Mouse (Mus musculus) central nervous system, embryonic 18 days (tissue): Measurements from ENCODE around the gene Gm7137. TPM values are rescaled to one million over a fixed set of nuclear protein-coding genes. Genes with fewer than 3 reads are reported as not detected.

Source experiments
- polyA plus RNA-seq: library from polyadenylated mRNA; depleted of rRNA; stranded (reverse); fragments of >200 nt; gene quantifications from 2 replicates; pipeline ENCODE4 v1.2.3, GENCODE M21; 2012; rRNA removed

Gm7137 gene
- polyA plus RNA-seq, result not detected in 2 replicates

DNA sequence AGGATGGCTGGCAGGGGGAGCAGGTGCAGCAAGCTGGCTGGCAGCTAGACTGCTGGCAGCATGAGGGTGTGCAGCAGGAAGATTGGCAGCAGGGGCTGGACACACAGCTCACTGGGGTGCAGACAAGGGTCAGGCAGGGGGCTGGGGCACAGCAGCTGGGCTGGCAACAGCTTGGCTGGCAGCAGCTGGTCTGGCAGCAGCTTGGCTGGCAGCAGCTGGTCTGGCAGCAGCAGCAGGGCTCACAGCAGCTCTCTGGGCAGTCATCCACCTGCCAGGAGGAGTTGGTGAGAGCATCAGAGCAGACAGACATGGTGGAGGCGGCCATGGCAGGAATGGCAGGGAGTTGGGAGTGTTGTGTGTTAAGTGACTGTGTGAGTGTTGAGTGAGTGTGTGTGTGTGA, at the start of gene Gm7137:
Gene Gm7137, minus strand, starts transcription at position 325 of the 400 bp plus-strand sequence.

DNA sequence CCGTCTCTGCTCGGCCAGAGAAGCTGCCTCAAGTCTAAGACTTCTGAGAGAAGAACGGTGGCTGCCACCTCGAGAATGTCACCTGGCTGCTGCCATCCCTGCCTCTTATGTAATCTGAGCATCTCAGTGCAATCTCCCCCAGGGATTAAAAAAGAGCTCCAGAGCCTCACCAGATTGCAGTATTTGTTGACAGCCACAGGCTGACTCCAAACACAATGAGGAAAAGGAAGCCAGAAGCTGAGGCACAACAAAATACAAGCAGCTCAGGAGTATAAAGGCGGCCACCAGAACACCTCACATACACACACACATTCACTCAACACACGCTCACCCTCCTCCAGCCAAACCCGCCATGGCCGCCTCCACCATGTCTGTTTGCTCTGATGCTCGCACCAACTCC, 47.6 kb upstream of the Gm7137 start, which contains the start of gene Krtap10-10:
Gene Krtap10-10, plus strand, starts transcription at position 301 of the 400 bp plus-strand sequence.

DNA sequence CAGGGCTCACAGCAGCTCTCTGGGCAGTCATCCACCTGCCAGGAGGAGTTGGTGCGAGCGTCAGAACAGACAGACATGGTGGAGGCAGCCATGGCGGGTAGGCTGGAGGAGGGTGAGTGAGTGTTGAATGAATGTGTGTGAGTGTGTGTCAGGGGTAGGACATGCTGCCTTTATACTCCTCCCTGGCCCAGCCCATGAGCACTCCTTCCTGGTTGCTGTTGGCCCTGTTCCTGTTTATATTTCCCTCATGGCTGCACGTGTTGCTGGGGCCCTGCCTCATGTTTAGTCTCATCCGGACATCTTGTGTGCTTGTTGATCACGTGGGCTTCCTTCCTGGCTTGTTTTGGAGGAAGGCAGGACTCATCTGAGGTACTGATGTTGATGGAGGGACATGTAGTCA, 39.0 kb upstream of the Gm7137 start, which contains the start of gene Krtap10-4:
Gene Krtap10-4, minus strand, starts transcription at position 145 of the 400 bp plus-strand sequence.

DNA sequence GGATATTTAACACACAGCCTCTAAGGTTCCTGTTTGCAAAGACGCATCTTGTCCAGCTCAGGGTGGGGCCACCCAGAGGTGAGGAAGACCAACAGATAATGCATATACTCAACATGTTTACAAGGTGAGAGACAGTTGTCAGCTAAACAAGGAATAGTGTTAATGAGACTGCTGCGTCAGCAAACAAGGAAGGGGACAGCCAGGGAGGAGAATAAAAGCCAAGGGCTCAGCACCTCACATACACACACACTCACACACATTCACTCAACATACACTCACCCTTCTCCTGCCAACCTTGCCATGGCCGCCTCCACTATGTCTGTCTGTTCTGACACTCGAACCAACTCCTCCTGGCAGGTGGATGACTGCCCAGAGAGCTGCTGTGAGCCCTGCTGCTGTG, 26.4 kb upstream of the Gm7137 start, which contains the start of gene Gm2696:
Gene Gm2696, plus strand, starts transcription at position 301 of the 400 bp plus-strand sequence.

DNA sequence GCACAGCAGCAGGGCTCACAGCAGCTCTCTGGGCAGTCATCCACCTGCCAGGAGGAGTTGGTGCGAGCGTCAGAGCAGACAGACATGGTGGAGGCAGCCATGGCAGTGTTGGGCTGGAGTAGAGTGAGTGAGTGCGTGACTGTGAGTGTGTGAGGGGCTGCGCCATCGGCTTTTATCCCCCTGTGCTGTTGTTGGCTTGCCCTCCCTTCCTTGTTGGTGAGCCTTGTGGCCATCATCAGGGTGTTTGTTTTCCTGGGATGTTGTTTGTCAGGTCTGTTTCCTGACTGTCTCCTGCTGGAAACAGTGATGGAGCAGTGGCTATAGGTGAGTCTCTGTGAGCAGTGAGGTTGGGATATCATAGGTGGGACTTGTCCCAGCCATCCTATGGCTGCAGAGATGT, 23.7 kb upstream of the Gm7137 start, which contains the start of gene Gm9507:
Gene Gm9507, minus strand, starts transcription at position 101 of the 400 bp plus-strand sequence.

DNA sequence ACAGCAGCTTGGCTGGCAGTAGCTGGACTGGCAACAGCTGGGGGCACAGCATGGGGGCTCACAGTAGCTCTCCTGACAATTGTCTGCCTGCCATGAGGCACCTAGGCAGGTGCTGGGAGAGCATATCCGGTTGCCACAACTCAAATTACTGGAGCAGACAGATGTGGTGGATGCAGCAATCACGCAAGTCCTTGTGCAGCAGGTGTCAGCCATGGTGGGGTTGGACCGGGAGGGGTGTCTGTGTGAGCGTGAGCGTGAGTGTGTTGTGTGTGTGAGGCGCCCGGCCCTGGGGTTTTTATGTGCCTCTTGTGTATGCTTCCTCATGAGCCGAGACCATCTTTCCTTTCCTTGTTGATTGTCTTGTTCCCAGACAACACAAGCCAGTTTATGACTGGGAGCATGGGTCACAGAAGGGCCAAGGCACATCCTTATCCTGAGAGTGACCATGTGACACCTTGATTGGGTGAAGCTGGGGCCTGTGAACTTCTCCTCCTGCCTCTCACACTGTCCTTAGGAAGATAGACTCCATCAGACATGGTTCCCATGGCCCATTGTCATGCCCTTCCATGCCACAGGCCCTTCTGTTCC, 11.0 kb upstream of the Gm7137 start, which contains the start of gene Gm19668:
Gene Gm19668, minus strand, starts transcription at position 213 of the 588 bp plus-strand sequence.

DNA sequence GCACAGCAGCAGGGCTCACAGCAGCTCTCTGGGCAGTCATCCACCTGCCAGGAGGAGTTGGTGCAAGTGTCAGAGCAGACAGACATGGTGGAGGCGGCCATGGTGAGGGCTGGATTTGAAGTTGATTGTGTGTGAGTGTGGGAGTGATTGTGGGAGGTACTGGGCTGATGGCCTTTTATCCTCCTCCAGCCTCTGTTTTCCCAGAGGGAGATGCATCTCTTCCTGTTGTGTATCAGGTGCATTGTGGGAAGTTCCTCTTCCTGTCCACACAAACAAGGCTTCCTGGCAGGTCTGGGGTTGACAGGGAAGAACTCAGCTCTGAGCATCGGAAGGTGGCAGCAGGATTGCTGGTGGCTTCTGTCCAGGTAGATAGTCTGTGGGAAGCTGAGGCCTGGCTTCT, 7.0 kb upstream of the Gm7137 start, which contains the start of gene Gm9639:
Gene Gm9639, minus strand, starts transcription at position 101 of the 400 bp plus-strand sequence.

DNA sequence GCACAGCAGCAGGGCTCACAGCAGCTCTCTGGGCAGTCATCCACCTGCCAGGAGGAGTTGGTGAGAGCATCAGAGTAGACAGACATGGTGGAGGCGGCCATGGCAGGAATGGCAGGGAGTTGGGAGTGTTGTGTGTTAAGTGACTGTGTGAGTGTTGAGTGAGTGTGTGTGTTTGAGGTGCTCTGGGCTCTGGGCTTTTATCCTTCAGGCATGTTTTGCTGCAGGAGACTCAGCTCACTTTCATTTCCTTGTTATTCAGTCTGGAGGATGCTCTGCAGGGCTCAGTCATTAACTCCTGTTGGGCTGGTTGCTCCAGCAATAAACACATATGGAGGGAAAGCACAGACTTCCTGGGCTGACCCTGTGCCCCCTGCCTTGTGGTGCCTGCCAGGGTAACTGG, 5.6 kb downstream of the Gm7137 start, which contains the start of gene Gm3250:
Gene Gm3250, minus strand, starts transcription at position 101 of the 400 bp plus-strand sequence.

DNA sequence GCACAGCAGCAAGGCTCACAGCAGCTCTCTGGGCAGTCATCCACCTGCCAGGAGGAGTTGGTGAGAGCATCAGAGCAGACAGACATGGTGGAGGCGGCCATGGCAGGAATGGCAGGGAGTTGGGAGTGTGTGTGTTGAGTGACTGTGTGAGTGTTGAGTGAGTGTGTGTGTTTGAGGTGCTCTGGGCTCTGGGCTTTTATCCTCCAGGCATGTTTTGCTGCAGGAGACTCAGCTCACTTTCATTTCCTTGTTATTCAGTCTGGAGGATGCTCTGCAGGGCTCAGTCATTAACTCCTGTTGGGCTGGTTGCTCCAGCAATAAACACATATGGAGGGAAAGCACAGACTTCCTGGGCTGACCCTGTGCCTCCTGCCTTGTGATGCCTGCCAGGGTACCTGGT, 11.2 kb downstream of the Gm7137 start, which contains the start of gene Gm7138:
Gene Gm7138, minus strand, starts transcription at position 101 of the 400 bp plus-strand sequence.

DNA sequence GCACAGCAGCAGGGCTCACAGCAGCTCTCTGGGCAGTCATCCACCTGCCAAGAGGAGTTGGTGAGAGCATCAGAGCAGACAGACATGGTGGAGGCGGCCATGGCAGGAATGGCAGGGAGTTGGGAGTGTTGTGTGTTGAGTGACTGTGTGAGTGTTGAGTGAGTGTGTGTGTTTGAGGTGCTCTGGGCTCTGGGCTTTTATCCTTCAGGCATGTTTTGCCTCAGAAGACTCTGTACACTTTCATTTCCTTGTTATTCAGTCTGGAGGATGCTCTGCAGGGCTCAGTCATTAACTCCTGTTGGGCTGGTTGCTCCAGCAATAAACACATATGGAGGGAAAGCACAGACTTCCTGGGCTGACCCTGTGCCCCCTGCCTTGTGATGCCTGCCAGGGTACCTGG, 16.8 kb downstream of the Gm7137 start, which contains the start of gene Gm3238:
Gene Gm3238, minus strand, starts transcription at position 101 of the 400 bp plus-strand sequence.

DNA sequence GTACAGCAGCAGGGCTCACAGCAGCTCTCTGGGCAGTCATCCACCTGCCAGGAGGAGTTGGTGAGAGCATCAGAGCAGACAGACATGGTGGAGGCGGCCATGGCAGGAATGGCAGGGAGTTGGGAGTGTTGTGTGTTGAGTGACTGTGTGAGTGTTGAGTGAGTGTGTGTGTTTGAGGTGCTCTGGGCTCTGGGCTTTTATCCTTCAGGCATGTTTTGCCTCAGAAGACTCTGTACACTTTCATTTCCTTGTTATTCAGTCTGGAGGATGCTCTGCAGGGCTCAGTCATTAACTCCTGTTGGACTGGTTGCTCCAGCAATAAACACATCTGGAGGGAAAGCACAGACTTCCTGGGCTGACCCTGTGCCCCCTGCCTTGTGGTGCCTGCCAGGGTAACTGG, 28.4 kb downstream of the Gm7137 start, which contains the start of gene Gm3233:
Gene Gm3233, minus strand, starts transcription at position 101 of the 400 bp plus-strand sequence.

DNA sequence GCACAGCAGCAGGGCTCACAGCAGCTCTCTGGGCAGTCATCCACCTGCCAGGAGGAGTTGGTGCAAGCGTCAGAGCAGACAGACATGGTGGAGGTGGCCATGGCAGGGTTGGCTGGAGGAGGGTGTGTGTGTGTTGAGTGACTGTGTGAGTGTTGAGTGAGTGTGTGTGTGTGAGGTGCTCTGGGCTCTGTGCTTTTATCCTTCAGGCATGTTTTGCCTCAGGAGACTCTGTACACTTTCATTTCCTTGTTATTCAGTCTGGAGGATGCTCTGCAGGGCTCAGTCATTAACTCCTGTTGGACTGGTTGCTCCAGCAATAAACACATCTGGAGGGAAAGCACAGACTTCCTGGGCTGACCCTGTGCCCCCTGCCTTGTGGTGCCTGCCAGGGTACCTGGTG, 36.7 kb downstream of the Gm7137 start, which contains the start of gene Gm9736:
Gene Gm9736, minus strand, starts transcription at position 101 of the 400 bp plus-strand sequence.

DNA sequence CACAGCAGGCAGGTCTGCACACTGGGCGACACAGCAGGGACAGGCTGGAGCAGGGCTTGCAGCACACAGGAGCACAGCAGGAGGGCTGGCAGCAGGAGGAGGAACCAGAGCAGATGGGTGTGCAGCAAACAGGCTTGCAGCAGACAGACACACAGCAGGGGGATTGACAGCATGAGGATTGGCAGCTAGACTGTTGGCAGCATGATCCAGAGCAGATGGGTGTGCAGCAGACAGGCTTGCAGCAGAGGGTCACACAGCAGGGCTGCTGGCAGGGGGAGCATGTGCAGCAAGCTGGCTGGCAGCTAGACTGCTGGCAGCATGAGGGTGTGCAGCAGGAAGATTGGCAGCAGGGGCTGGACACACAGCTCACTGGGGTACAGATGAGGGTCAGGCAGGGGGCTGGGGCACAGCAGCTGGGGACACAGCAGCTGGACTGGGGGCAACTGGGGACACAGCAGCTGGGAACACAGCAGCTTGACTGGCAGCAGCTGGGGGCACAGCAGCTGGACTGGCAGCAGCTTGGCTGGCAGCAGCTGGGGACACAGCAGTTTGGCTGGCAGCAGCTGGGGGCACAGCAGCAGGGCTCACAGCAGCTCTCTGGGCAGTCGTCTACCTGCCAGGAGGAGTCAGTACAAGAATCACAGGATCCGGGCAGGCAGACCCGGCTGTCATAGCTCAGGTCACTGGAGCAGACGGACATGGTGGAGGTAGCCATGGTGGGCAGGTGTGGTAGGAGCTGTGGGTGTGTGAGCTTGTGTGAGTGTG, 45.9 kb downstream of the Gm7137 start, which contains the start of gene Gm18596:
Gene Gm18596, minus strand, starts transcription at position 715 of the 765 bp plus-strand sequence.

Other genes with a start within 250 kb of the Gm7137 start
- gene Pttg1ip, start 206.5 kb downstream of the Gm7137 start, polyA plus RNA-seq, result 75.2 and 76.7 TPM in 2 replicates
- gene Sumo3, start 182.1 kb downstream of the Gm7137 start, polyA plus RNA-seq, result 432 and 449 TPM in 2 replicates
- gene Gm49325, start 182.0 kb downstream of the Gm7137 start, polyA plus RNA-seq, result 42.7 TPM in 1 of 2 replicates, not detected in the other
- 46.0 and 46.8 TPM in 2 replicates for gene Ube2g2, start 165.9 kb downstream of the Gm7137 start, polyA plus RNA-seq
- gene Tspear, start 101.6 kb downstream of the Gm7137 start, polyA plus RNA-seq, result 0.92 and 1.3 TPM in 2 replicates
- gene Gm19402, start 97.4 kb downstream of the Gm7137 start, polyA plus RNA-seq, result not detected in 2 replicates
- not detected in 2 replicates for gene Gm9508, start 91.0 kb downstream of the Gm7137 start, polyA plus RNA-seq
- not detected in 2 replicates for gene Gm10272, start 81.6 kb downstream of the Gm7137 start, polyA plus RNA-seq
- not detected in 2 replicates for gene Gm10024, start 76.7 kb downstream of the Gm7137 start, polyA plus RNA-seq
- not detected in 2 replicates for gene Gm10142, start 72.4 kb downstream of the Gm7137 start, polyA plus RNA-seq
- gene Krtap12-1, start 67.6 kb downstream of the Gm7137 start, polyA plus RNA-seq, result not detected in 2 replicates
- gene Gm10100, start 61.7 kb downstream of the Gm7137 start, polyA plus RNA-seq, result not detected in 2 replicates
- not detected in 2 replicates for gene Gm18596, start 45.6 kb downstream of the Gm7137 start, polyA plus RNA-seq
- gene Gm9736, start 36.8 kb downstream of the Gm7137 start, polyA plus RNA-seq, result not detected in 2 replicates
- not detected in 2 replicates for gene Gm3233, start 28.5 kb downstream of the Gm7137 start, polyA plus RNA-seq
- not detected in 2 replicates for gene Gm3238, start 16.9 kb downstream of the Gm7137 start, polyA plus RNA-seq
- gene Gm7138, start 11.3 kb downstream of the Gm7137 start, polyA plus RNA-seq, result not detected in 2 replicates
- gene Gm3250, start 5.7 kb downstream of the Gm7137 start, polyA plus RNA-seq, result not detected in 2 replicates
- gene Gm9639, start 6.9 kb upstream of the Gm7137 start, polyA plus RNA-seq, result not detected in 2 replicates
- gene Gm19668, start 10.9 kb upstream of the Gm7137 start, polyA plus RNA-seq, result not detected in 2 replicates
- 0.09 TPM in 1 of 2 replicates, not detected in the other for gene Gm9507, start 23.6 kb upstream of the Gm7137 start, polyA plus RNA-seq
- gene Gm2696, start 26.5 kb upstream of the Gm7137 start, polyA plus RNA-seq, result not detected in 2 replicates
- gene Krtap10-4, start 38.9 kb upstream of the Gm7137 start, polyA plus RNA-seq, result not detected in 2 replicates
- gene Krtap10-10, start 47.7 kb upstream of the Gm7137 start, polyA plus RNA-seq, result not detected in 2 replicates
- gene Gm36176, start 58.6 kb upstream of the Gm7137 start, polyA plus RNA-seq, result not detected in 2 replicates
- gene Gm10318, start 64.7 kb upstream of the Gm7137 start, polyA plus RNA-seq, result not detected in 2 replicates
- not detected in 2 replicates for gene Gm3285, start 73.8 kb upstream of the Gm7137 start, polyA plus RNA-seq
- gene Lrrc3, start 114.3 kb upstream of the Gm7137 start, polyA plus RNA-seq, result 19.3 and 20.3 TPM in 2 replicates
- gene Trpm2, start 182.4 kb upstream of the Gm7137 start, polyA plus RNA-seq, result 12.8 and 13.4 TPM in 2 replicates
- gene 1810043G02Rik, start 190.3 kb upstream of the Gm7137 start, polyA plus RNA-seq, result 66.5 and 68.2 TPM in 2 replicates
- gene Pfkl, start 221.9 kb upstream of the Gm7137 start, polyA plus RNA-seq, result 159 and 175 TPM in 2 replicates